Mouse (Mus musculus) forebrain, embryonic 13.5 days (tissue): ENCODE measurements around the gene Wfdc13. TPM values are rescaled to one million over a fixed set of nuclear protein-coding genes. Genes with fewer than 3 reads are reported as not detected.
"Not testable (repeated sequence)": the region's sequence is repeated elsewhere in the genome, so short reads cannot be mapped to it uniquely, and the experiment has no call there.

ENCODE experiments used
- ATAC-seq: fragments of 200-750 bp; cut with Nextera tagmentation; 2 replicates; pipeline ENCODE4 v1.8.0; 2017
- H3K27ac ChIP-seq: fragments of 300-500 bp; sonication (generic); 2 replicates; pipeline ENCODE4 v1.5.1; 2015; ENCODE audit warnings: inconsistent platforms, mild to moderate bottlenecking, moderate library complexity
- H3K27me3 ChIP-seq: fragments of 300-500 bp; sonication (generic); 2 replicates; pipeline ENCODE4 v1.6.1; 2015; ENCODE audit warnings: mild to moderate bottlenecking, inconsistent platforms
- H3K36me3 ChIP-seq: fragments of 300-500 bp; sonication (generic); 2 replicates; pipeline ENCODE4 v1.6.1; 2015; ENCODE audit warnings: mild to moderate bottlenecking, inconsistent platforms; ENCODE audit not compliant: poor library complexity, severe bottlenecking
- H3K4me1 ChIP-seq: fragments of 300-500 bp; sonication (generic); 2 replicates; pipeline ENCODE4 v1.6.1; 2015; ENCODE audit warnings: inconsistent platforms
- H3K4me2 ChIP-seq: fragments of 300-500 bp; sonication (generic); 2 replicates; pipeline ENCODE4 v1.6.1; 2015; ENCODE audit warnings: inconsistent platforms, mild to moderate bottlenecking, moderate library complexity
- H3K4me3 ChIP-seq: fragments of 300-500 bp; sonication (generic); 2 replicates; pipeline ENCODE4 v1.5.1; 2015; ENCODE audit warnings: mild to moderate bottlenecking, inconsistent platforms
- H3K9ac ChIP-seq: fragments of 300-500 bp; sonication (generic); 2 replicates; pipeline ENCODE4 v1.6.1; 2015; ENCODE audit warnings: mild to moderate bottlenecking, inconsistent platforms
- H3K9me3 ChIP-seq: fragments of 300-500 bp; sonication (generic); replicated peaks from 2 replicates; pipeline ENCODE4 v1.6.1; 2016; ENCODE audit warnings: inconsistent platforms
- WGBS: fragments of 180-500 bp; shearing (Covaris S2); methylation state at CpG from one replicate; pipeline ENCODE4 v1.1.7; 2015; 5-methylcytosine and 5-hydroxymethylcytosine counted together
- polyA plus RNA-seq: library from polyadenylated mRNA; unstranded; fragments of >200 nt; fragmentation: Nextera tagmentation; extraction: Ambion mirVana; gene quantifications from 2 replicates; pipeline ENCODE4 v1.2.1, GENCODE M21; 2015

The Wfdc13 gene
- polyA plus RNA-seq, 1 experiment from 2014 or later, result not detected

GRCm38 (mm10) chr2:164676916-164677685, 7.8 kb upstream of the Wfdc13 start:
- Histone ChIP-seq H3K4me2 (no peak overlapping the region), H3K4me1 (0 out of 2 replicates have a peak, but pooled peaks cover 11% of the 10 kb centered on the region), H3K9me3 (no peaks in the 10 kb centered on the region), H3K4me3 (no peak overlapping the region), H3K27me3 (no peaks in the 10 kb centered on the region), H3K9ac (no peak overlapping the region), H3K27ac (no peak overlapping the region), H3K36me3 (no peaks in the 10 kb centered on the region)
- WGBS, result 91% methylated on average over 16 of the region's 16 CpGs
- ATAC-seq, result no peak

GRCm38 (mm10) chr2:164678848-164679625, 5.9 kb upstream of the Wfdc13 start:
- peak overlapping the region; percentile 58 for H3K4me2 ChIP-seq

DNA sequence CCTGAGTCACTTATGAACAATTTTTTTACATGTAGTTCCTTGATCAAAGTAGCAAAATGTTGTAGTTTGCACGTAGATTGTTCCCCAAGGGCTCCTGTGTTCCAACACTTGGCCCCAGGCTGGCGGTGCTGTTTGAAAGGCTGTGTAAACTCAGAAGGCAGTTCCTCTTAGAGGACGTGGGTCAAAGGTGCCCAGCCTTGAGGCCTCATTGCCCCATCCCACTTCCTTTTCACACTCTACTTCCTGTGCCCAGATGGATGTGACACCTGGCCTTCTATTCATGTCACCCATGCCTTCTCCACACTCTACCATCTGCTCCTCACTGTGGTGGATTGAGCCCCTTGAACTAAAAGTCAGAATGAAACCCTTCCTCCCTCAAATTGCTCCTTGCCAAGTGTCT, 5.0 kb upstream of the Wfdc13 start:
- WGBS, result 71% methylated on average over 3 of the region's 3 CpGs

More at GRCm38 (mm10) chr2:164678848-164679625, 5.9 kb upstream of the Wfdc13 start:
- Histone ChIP-seq H3K9ac (no peak overlapping the region), H3K9me3 (no peaks in the 10 kb centered on the region), H3K4me3 (peak overlapping the region; percentile 29), H3K36me3 (no peaks in the 10 kb centered on the region), H3K4me1 (0 out of 2 replicates have a peak, but pooled peaks cover 11% of the 10 kb centered on the region), H3K27ac (no peak overlapping the region), H3K27me3 (no peaks in the 10 kb centered on the region)
- 19% methylated on average over 19 of the region's 19 CpGs for WGBS
- ATAC-seq, result peak; percentile 55; the same call in 1 of the 2 replicates

GRCm38 (mm10) chr2:164698201-164698600, 13.3 kb downstream of the Wfdc13 start, which contains the start of gene Spint4:
Gene Spint4 (plus strand): TSS chr2:164698501.
- Histone ChIP-seq H3K9me3 (no peaks in the 10 kb centered on the region), H3K4me3 (no peak within 1 kb of the TSS), H3K36me3 (no peaks in the 10 kb centered on the region), H3K9ac (no peak within 1 kb of the TSS), H3K27ac (no peak within 1 kb of the TSS), H3K4me2 (no peak within 1 kb of the TSS), H3K4me1 (no peaks in the 10 kb centered on the region), H3K27me3 (0 out of 2 replicates have a peak, but pooled peaks cover 3% of the 10 kb centered on the region)
- no peak for ATAC-seq
- WGBS, result 76% methylated on average over 4 of the region's 4 CpGs

More for the DNA sequence above, 5.0 kb upstream of the Wfdc13 start:
- Histone ChIP-seq H3K4me2 (no peak overlapping the region), H3K9ac (no peak overlapping the region), H3K27ac (no peak overlapping the region), H3K9me3 (no peaks in the 10 kb centered on the region), H3K27me3 (no peaks in the 10 kb centered on the region), H3K36me3 (no peaks in the 10 kb centered on the region), H3K4me1 (0 out of 2 replicates have a peak, but pooled peaks cover 11% of the 10 kb centered on the region), H3K4me3 (no peak overlapping the region)
- ATAC-seq, result no peak

- no peak for ATAC-seq
- H3K9me3 ChIP-seq, result no peaks in the 10 kb centered on the region
- 79% methylated on average over 5 of the region's 5 CpGs for WGBS
- H3K9ac ChIP-seq, result no peak overlapping the region
- H3K27me3 ChIP-seq, result no peaks in the 10 kb centered on the region
- H3K36me3 ChIP-seq, result no peaks in the 10 kb centered on the region
- no peaks in the 10 kb centered on the region for H3K4me1 ChIP-seq
- no peak overlapping the region for H3K4me2 ChIP-seq
- H3K4me3 ChIP-seq, result no peak overlapping the region
- H3K27ac ChIP-seq, result no peak overlapping the region
Measured at GRCm38 (mm10) chr2:164700959-164701358, 16.1 kb downstream of the Wfdc13 start.

DNA sequence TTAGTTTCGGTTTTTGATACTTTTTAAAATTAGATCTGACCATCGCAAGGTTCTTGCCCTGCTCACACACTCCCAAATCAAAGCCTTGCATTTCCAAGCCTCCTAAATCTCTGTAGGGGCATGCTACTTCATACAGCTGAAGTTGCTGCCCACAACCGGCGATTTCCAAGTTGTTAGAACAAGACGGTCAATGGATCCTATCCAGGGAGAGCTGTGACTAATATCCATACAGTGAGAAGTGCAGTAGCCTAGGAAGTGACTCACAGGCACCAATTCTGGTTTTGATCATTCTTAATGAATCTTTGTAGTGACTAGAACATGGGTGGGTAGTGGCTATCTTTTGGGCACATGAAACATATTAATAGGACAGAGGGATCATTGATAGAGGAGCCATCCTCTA, 16.9 kb downstream of the Wfdc13 start:
- 91% methylated on average over 5 of the region's 5 CpGs for WGBS
- no peak overlapping the region for H3K4me2 ChIP-seq
- H3K27ac ChIP-seq, result no peak overlapping the region
- no peak overlapping the region for H3K9ac ChIP-seq
- no peaks in the 10 kb centered on the region for H3K27me3 ChIP-seq
- no peaks in the 10 kb centered on the region for H3K36me3 ChIP-seq
- no peaks in the 10 kb centered on the region for H3K4me1 ChIP-seq
- no peak for ATAC-seq
- H3K9me3 ChIP-seq, result no peaks in the 10 kb centered on the region
- H3K4me3 ChIP-seq, result no peak overlapping the region

GRCm38 (mm10) chr2:164704235-164704634, 19.3 kb downstream of the Wfdc13 start:
- Histone ChIP-seq H3K9ac (no peak overlapping the region), H3K27ac (no peak overlapping the region), H3K27me3 (no peaks in the 10 kb centered on the region), H3K4me2 (no peak overlapping the region), H3K9me3 (no peaks in the 10 kb centered on the region), H3K4me1 (no peaks in the 10 kb centered on the region), H3K4me3 (no peak overlapping the region), H3K36me3 (no peaks in the 10 kb centered on the region)
- no peak for ATAC-seq
- WGBS, result 81% methylated on average over 5 of the region's 5 CpGs

- H3K27ac ChIP-seq, result no peak overlapping the region
- no peak overlapping the region for H3K4me2 ChIP-seq
- H3K4me1 ChIP-seq, result no peaks in the 10 kb centered on the region
- no peak overlapping the region for H3K9ac ChIP-seq
- no peak for ATAC-seq
- H3K36me3 ChIP-seq, result no peaks in the 10 kb centered on the region
- WGBS, result 82% methylated on average over 6 of the region's 6 CpGs
- no peaks in the 10 kb centered on the region for H3K27me3 ChIP-seq
- no peak overlapping the region for H3K4me3 ChIP-seq
- H3K9me3 ChIP-seq, result no peaks in the 10 kb centered on the region
Measured at GRCm38 (mm10) chr2:164705328-164705727, 20.4 kb downstream of the Wfdc13 start.

DNA sequence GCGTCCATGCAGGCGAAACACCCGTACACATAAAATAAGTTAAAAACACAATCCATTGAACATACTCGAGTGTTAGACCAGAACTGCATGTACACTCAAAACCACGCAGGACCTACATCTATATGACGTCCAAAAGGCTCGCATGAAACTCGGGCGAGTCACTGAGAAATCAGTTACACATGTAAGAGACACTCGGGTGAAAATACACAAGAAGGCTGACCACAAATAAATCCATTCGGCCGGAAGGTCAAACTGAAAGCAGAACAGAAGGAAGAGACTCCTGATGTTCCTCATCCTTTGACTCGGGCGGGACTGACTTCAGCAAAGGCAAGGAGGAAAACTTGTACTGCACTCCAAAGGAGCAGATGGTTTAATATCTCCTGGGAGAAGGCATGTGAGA, 21.1 kb downstream of the Wfdc13 start:
- no peak overlapping the region for H3K27ac ChIP-seq
- no peaks in the 10 kb centered on the region for H3K4me1 ChIP-seq
- no peaks in the 10 kb centered on the region for H3K36me3 ChIP-seq
- no peaks in the 10 kb centered on the region for H3K27me3 ChIP-seq
- H3K9ac ChIP-seq, result no peak overlapping the region
- H3K9me3 ChIP-seq, result no peaks in the 10 kb centered on the region
- H3K4me3 ChIP-seq, result no peak overlapping the region
- WGBS, result 88% methylated on average over 14 of the region's 14 CpGs
- ATAC-seq, result no peak
- H3K4me2 ChIP-seq, result no peak overlapping the region

DNA sequence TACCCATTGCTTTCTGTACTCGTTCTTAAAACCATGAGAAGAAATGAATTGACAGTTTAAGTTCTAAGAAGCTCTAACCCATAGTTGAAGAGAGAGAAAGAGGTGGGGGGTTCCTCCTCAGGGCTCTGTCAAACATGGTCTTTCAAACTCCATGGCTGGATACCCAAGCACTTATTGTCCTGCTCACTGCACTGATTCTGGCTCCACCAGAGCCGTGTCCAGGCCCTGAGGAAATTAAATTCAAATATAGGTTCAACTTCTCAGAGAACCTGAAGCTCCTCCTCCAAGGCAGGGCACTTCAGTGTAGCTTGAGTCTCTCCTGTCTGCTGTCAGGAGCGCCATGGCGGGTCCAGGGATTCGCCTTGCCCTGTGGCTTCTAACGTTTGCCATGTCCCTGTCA, 30.1 kb downstream of the Wfdc13 start, which contains the start of gene Spint5:
Gene Spint5, plus strand, starts transcription at position 301 of the 400 bp plus-strand sequence.
- Histone ChIP-seq H3K9ac (no peak within 1 kb of the TSS), H3K27ac (no peak within 1 kb of the TSS), H3K4me3 (no peak within 1 kb of the TSS), H3K27me3 (no peaks in the 10 kb centered on the region), H3K9me3 (no peaks in the 10 kb centered on the region), H3K4me1 (no peaks in the 10 kb centered on the region), H3K4me2 (no peak within 1 kb of the TSS), H3K36me3 (no peaks in the 10 kb centered on the region)
- ATAC-seq, result no peak
- 85% methylated on average over 6 of the region's 6 CpGs for WGBS

DNA sequence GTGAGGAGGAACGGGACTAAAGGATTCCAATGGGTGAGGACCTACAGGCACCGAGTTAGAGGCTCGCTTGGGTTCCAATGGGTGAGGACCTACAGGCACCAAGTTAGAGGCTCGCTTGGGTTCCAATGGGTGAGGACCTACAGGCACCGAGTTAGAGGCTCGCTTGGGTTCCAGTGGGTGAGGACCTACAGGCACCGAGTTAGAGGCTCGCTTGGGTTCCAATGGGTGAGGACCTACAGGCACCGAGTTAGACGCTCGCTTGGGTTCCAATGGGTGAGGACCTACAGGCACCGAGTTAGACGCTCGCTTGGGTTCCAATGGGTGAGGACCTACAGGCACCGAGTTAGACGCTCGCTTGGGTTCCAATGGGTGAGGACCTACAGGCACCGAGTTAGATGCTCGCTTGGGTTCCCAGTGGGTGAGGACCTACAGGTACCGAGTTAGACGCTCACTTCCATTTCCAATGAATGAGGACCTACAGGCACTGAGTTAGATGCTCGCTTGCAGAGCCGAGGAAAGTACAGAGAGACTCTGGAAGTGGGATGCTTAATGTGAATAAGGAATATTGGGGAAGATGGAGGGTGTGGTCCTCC, 31.4 kb downstream of the Wfdc13 start:
- not testable (repeated sequence) for H3K9me3 ChIP-seq, H3K4me2 ChIP-seq, ATAC-seq, H3K27me3 ChIP-seq, H3K27ac ChIP-seq, H3K36me3 ChIP-seq, H3K9ac ChIP-seq, H3K4me1 ChIP-seq, H3K4me3 ChIP-seq
- WGBS, result 90% methylated on average over 23 of the region's 23 CpGs

- Histone ChIP-seq H3K27ac (no peak overlapping the region), H3K4me2 (no peak overlapping the region), H3K27me3 (no peaks in the 10 kb centered on the region; the same call in 1 of the 2 replicates), H3K9me3 (no peaks in the 10 kb centered on the region), H3K36me3 (no peaks in the 10 kb centered on the region), H3K4me3 (no peak overlapping the region), H3K9ac (no peak overlapping the region), H3K4me1 (no peaks in the 10 kb centered on the region)
- no peak for ATAC-seq
- WGBS, result 62% methylated on average over 4 of the region's 4 CpGs
Measured at GRCm38 (mm10) chr2:164723276-164723675, 38.4 kb downstream of the Wfdc13 start.
